Mouse (Mus musculus) forebrain, postnatal 0 days (tissue): ENCODE measurements around the gene Pfkfb3. TPM values are rescaled to one million over a fixed set of nuclear protein-coding genes. Genes with fewer than 3 reads are reported as not detected.

Experiments
- ATAC-seq: fragments of 200-750 bp; cut with Nextera tagmentation; 2 replicates; pipeline ENCODE4 v1.8.0; 2017; ENCODE audit warnings: mild to moderate bottlenecking, moderate library complexity
- DNase-seq: peaks from one replicate; pipeline ENCODE4 v3.0.0-alpha.2; 2015
- H3K27ac ChIP-seq: fragments of 300-500 bp; sonication (generic); 2 replicates; pipeline ENCODE4 v1.5.1; 2014; ENCODE audit warnings: low read depth, mild to moderate bottlenecking, antibody characterized with exemption, low read length, moderate library complexity, mixed read lengths
- H3K27me3 ChIP-seq: fragments of 300-500 bp; sonication (generic); 2 replicates; pipeline ENCODE4 v1.6.1; 2014; ENCODE audit warnings: mild to moderate bottlenecking, low read length, mixed read lengths; ENCODE audit not compliant: insufficient read depth
- H3K36me3 ChIP-seq: fragments of 300-500 bp; sonication (generic); 2 replicates; pipeline ENCODE4 v1.6.1; 2014; ENCODE audit warnings: mild to moderate bottlenecking, moderate library complexity; ENCODE audit not compliant: insufficient read depth
- H3K4me1 ChIP-seq: fragments of 300-500 bp; sonication (generic); 2 replicates; pipeline ENCODE4 v1.6.1; 2014; ENCODE audit warnings: antibody characterized with exemption; ENCODE audit not compliant: insufficient read depth
- H3K4me2 ChIP-seq: fragments of 300-500 bp; sonication (generic); 2 replicates; pipeline ENCODE4 v1.6.1; 2014; ENCODE audit warnings: low read depth, mild to moderate bottlenecking, moderate library complexity
- H3K4me3 ChIP-seq: fragments of 300-500 bp; sonication (generic); 2 replicates; pipeline ENCODE4 v1.5.1; 2014; ENCODE audit warnings: low read depth, low read length, mixed read lengths
- H3K9ac ChIP-seq: fragments of 300-500 bp; sonication (generic); 2 replicates; pipeline ENCODE4 v1.6.1; 2014; ENCODE audit warnings: mild to moderate bottlenecking
- H3K9me3 ChIP-seq: fragments of 300-500 bp; sonication (generic); 2 replicates; pipeline ENCODE4 v1.6.1; 2016; ENCODE audit warnings: low read length
- CTCF ChIP-seq: sonication (generic); IDR thresholded peaks from 2 replicates; pipeline ENCODE4 v1.5.1; 2016; ENCODE audit warnings: antibody characterized with exemption, control low read depth, low read depth
- WGBS: fragments of 180-500 bp; shearing (Covaris S2); extraction: QIAGEN DNeasy Blood & Tissue Kit; methylation state at CpG from one replicate; pipeline ENCODE4 v1.1.7; 2014; 5-methylcytosine and 5-hydroxymethylcytosine counted together
- polyA plus RNA-seq: library from polyadenylated mRNA; unstranded; fragments of >200 nt; fragmentation: Nextera tagmentation; extraction: Ambion mirVana; gene quantifications from 2 replicates; pipeline ENCODE4 v1.2.1, GENCODE M21; 2015
- total RNA-seq: library from RNA; depleted of rRNA; stranded (reverse); fragments of >200 nt; gene quantifications from 2 replicates; pipeline ENCODE4 v1.2.3, GENCODE M21; 2014; rRNA removed

Gene Pfkfb3
- total and polyA plus RNA-seq, 2 experiments from 2014 or later: 22.5 to 28.9 TPM

- Histone ChIP-seq H3K4me2 (no peak overlapping the region), H3K9me3 (no peaks in the 10 kb centered on the region), H3K9ac (no peak overlapping the region), H3K36me3 (no peaks in the 10 kb centered on the region), H3K4me1 (no peaks in the 10 kb centered on the region), H3K27ac (no peak overlapping the region), H3K27me3 (no peaks in the 10 kb centered on the region), H3K4me3 (no peak overlapping the region)
- DNase-seq: no peak
- 53% methylated on average over 5 of the region's 5 CpGs for WGBS
- ATAC-seq: no peak
- TF ChIP-seq CTCF: no peak
Observed at GRCm38 (mm10) chr2:11425421-11426131, 128.3 kb downstream of the Pfkfb3 start.

GRCm38 (mm10) chr2:11424252-11424651 lies 129.6 kb downstream of the Pfkfb3 start:
- Histone ChIP-seq H3K36me3 (no peaks in the 10 kb centered on the region), H3K4me1 (no peaks in the 10 kb centered on the region), H3K4me3 (no peak overlapping the region), H3K9ac (no peak overlapping the region), H3K9me3 (no peaks in the 10 kb centered on the region), H3K27ac (no peak overlapping the region), H3K27me3 (no peaks in the 10 kb centered on the region), H3K4me2 (no peak overlapping the region)
- no peak for ATAC-seq
- 85% methylated on average over 5 of the region's 5 CpGs for WGBS
- no peak for DNase-seq
- TF ChIP-seq CTCF: no peak

GRCm38 (mm10) chr2:11423421-11423820 lies 130.5 kb downstream of the Pfkfb3 start:
- no peak for TF ChIP-seq CTCF
- 86% methylated on average over 2 of the region's 2 CpGs for WGBS
- Histone ChIP-seq H3K4me3 (no peak overlapping the region), H3K4me2 (no peak overlapping the region), H3K36me3 (no peaks in the 10 kb centered on the region), H3K27me3 (no peaks in the 10 kb centered on the region), H3K9me3 (no peaks in the 10 kb centered on the region), H3K27ac (no peak overlapping the region), H3K4me1 (no peaks in the 10 kb centered on the region), H3K9ac (no peak overlapping the region)
- no peak for DNase-seq
- no peak for ATAC-seq

GRCm38 (mm10) chr2:11422384-11422783 lies 131.5 kb downstream of the Pfkfb3 start:
- no peak for DNase-seq
- Histone ChIP-seq H3K27ac (no peak overlapping the region), H3K9me3 (no peaks in the 10 kb centered on the region), H3K27me3 (no peaks in the 10 kb centered on the region), H3K4me2 (no peak overlapping the region), H3K36me3 (no peaks in the 10 kb centered on the region), H3K4me1 (no peaks in the 10 kb centered on the region), H3K4me3 (no peak overlapping the region), H3K9ac (no peak overlapping the region)
- TF ChIP-seq CTCF: peak; percentile 16; the same call in 1 of the 2 replicates
- 88% methylated on average over 3 of the region's 3 CpGs for WGBS
- ATAC-seq: no peak

Other genes with a start within 250 kb of the Pfkfb3 start
- 95.3 and 95.4 TPM in 2 replicates for gene Rbm17, start 50.1 kb upstream of the Pfkfb3 start, total RNA-seq
- gene Rbm17, start 50.1 kb upstream of the Pfkfb3 start, polyA plus RNA-seq: 129 and 130 TPM in 2 replicates
- gene Gm17490, start 72.2 kb upstream of the Pfkfb3 start, total RNA-seq: not detected in 2 replicates
- gene Gm17490, start 72.2 kb upstream of the Pfkfb3 start, polyA plus RNA-seq: not detected in 2 replicates
- gene Il2ra, start 88.7 kb upstream of the Pfkfb3 start, total RNA-seq: not detected in 2 replicates
- gene Il2ra, start 88.7 kb upstream of the Pfkfb3 start, polyA plus RNA-seq: 0.04 TPM in 1 of 2 replicates, not detected in the other
- gene Il15ra, start 151.2 kb upstream of the Pfkfb3 start, total RNA-seq: 1.00 and 2.2 TPM in 2 replicates
- gene Il15ra, start 151.2 kb upstream of the Pfkfb3 start, polyA plus RNA-seq: 0.83 and 1.3 TPM in 2 replicates
- 84.0 and 98.9 TPM in 2 replicates for gene Fbh1, start 223.5 kb upstream of the Pfkfb3 start, total RNA-seq
- 64.8 and 66.2 TPM in 2 replicates for gene Fbh1, start 223.5 kb upstream of the Pfkfb3 start, polyA plus RNA-seq
- gene Ankrd16, start 223.8 kb upstream of the Pfkfb3 start, total RNA-seq: 51.1 and 57.1 TPM in 2 replicates
- 18.5 and 26.9 TPM in 2 replicates for gene Ankrd16, start 223.8 kb upstream of the Pfkfb3 start, polyA plus RNA-seq